Mouse (Mus musculus): ENCODE measurements around the gene Ttc7b.
A peak's percentile ranks its signal among the peaks of the same experiment; 100 is the strongest.

The Ttc7b gene

DNA sequence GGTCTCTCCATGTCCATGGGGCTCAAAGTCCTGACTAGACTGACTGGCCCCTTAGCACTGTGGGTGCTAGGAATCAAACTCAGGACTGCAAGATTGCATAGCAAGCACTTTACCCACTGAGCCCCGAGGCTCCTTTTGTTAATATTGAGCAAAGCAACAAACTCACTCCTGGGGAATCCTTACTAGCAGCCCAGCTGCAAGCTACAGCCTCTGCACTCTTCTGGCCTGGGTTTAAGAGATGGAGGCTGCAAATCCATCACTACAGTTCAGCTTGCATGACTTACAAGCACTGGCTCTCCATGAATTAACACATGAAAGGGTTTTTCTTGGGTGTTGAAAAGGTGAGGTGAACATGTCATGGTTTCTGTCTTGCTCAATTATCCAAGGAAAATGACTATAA, 142.8 kb downstream of the Ttc7b start:
- DNase-seq, result no peak

DNA sequence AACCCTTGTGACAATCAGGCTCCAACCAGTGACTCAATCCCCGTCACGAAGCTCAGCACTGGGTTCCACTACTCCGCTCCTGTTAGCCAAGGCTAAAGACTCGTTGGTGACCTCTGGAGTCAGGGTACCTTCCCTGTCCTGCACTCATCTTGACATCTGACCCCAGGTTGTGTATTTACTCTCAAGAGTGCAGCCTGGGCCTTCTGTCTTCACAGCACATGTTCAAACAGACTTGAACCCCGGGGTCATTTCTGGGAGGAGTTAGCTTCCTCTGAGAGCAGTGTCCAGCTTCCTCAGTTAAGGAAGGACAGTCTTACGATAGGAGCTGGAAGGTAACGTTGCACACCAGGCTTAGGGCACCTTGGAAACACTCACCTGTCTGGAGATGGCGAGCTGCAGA, 144.8 kb downstream of the Ttc7b start:
- no peak for DNase-seq

DNA sequence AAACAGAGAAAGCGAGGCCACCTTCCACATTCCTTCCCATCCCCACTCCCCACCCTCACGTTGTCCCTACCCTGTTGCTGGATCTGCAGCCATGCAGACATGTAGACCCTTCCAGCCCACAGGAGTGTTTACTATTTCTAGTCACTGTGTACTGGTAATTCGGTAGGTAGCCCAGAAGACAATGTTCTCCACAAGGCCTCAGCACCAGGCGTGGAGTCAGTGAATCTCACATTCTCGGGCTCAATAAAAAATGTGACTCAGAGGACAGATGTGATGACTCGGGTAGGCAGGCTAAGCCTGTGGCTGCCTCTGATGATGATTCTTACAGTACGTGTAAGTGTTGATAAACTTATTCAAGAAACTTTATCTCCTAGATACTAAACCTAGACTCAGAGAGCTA, 147.8 kb downstream of the Ttc7b start:
- no peak for DNase-seq

DNA sequence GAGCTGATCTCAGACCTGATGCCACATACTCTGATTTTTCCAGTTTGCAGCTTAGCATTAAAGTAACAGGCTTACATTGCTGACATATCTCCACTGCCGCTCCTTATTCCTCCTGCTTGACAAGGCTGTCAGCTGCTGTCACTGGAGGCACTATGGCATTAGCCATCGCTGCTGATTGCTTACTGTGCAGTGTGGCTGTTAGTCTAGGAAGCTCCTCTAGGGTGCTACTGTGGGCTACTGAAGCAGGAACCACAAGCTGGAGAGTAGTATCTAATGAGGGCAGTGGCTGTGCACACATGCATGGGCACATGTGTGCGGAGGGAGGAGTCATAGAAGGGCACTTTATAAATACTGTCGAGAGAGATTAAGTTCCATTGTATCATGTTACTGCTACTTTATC, 148.6 kb downstream of the Ttc7b start:
- DNase-seq, result no peak

DNA sequence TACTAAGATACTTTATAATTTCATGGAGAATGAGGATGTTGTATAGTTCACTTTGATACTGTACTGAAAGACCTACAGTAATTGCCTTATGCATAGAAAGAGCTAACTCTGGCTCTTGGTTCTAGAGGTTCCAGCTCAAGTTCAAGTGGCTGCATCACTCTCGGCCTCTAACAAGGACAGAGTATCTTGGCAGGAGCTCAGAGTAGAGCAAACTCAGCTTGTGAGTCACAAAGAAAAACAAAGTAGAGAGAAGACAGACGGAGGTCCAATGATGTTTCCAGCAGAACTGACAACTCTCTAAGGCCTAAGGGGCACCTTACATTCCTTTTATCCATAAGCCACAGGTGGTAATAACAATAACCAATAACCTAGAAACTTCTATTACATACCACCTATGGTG, 150.8 kb downstream of the Ttc7b start:
- no peak for DNase-seq

DNA sequence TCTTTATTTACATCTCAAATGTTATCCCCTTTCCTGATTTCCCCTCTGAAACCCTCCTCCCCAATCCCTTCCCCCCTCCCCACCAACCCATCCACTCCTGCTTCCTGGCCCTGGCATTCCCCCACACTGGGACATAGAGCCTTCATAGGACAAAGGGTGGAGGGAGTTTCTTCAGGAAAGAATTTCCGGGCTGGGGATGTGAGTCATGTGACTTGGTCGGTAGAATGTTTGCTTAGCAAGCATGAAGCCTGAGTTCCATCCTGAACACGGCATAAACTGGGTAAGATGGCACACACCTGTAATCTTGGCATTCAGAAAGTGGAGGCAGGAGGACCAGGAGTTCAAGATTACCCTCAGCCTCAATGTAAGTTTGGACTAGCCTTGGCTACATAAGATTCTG, 151.4 kb downstream of the Ttc7b start:
- DNase-seq, result no peak

DNA sequence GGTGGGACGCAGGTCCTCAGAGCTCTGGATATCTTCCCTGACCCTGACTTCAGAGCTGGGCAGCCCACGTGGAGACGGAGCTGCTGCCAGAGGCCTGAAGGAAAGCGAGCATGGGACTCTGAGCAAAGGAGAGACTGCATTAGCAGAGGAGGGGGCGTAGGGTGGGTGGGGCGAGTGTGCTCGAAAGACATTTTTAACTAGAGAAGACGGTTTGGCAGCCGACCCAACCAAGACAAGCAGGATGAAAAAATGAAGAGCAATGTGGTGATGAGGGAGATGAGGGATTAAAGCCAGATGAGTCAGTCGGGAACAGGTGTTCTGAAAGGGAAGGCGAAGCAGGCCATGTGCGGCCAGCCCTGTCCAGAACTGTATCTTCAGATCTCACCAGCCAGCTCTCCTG, 159.3 kb downstream of the Ttc7b start:
- DNase-seq, result peak; percentile 51 to 61

DNA sequence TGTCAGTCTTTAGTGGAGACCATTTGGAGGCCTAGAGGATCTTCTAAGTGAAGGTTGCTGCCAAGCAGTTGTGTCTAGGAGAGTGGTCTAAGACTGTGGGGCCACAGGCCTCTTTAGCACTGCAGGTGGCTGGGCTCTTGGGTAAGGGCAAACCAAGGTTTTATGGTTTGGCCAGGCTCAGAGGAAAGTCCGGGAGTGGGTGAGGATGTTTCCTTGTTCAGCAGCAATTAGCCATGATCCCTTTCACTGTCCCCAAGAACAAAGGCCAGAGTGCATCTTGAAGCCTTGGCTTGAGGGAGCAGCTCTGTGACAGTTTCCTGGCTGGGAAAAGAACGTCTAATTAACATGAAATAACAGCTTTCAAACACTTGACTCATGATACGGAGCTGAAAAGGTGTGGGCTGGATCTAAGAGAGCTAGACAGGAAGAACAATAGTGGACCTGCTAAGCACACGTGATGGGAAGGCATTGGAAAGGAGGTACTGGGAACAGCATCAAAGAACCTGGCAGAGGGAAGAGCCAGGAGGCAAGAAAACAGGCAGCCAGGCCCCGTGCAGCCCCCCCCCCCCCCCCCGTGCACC, 162.5 kb downstream of the Ttc7b start:
- no peak for DNase-seq

DNA sequence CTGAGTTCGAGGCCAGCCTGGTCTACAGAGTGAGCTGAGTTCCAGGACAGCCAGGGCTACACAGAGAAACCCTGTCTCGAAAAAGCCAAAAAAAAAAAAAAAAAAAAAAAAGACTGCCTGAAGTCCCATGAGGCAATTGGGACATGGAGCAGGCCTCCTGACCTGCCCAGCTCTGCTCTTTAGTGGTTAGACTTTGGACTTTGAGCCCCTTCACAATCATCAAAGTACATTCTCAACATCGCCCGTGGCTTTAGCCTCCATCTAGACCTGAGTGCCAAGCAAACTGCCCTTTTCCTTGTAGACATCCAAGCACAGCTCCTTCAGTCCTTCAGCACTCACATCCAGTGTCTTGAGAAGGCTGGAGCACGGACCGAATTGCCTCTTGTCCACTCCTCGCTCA, 164.2 kb downstream of the Ttc7b start:
- DNase-seq, result no peak

DNA sequence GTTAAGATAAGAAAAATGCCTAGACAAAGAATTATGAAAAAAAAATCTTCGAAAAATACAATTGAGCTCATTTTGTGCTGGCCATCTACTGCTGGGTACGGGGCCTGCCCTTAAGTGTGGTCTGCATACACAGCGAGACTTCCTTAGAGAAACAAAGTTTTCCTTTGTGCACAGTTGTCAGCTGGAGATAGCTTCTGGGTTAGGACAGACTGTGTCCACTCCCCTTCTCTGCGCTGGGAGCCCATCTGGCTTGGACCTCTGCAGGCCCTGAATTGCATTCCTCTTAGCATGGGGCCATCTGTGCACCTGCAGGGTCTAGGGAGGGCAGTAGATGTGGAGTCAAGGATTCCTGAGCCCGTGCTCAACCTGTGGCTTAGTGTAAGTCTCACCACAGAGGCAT, 165.1 kb downstream of the Ttc7b start:
- no peak for DNase-seq

DNA sequence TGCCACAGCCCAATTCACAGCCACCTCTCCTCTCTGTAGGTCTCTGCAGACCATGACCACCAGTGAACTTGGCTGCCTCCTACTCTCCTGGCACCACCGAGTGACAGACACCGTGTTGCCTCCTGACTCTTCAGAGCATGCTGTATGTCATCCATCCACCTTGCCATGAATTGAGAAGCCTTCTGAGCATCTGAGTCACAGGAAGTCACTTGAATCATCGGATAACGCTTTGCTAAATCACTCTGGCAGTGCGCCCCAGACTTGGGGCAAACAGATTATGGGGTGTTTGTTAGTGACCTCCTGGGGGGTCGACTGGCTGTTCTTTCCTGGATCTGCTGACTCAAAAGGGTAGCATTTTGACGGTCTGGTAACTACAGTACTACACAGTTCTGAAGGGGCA, 166.7 kb downstream of the Ttc7b start:
- peak; percentile 51 to 61 for DNase-seq

DNA sequence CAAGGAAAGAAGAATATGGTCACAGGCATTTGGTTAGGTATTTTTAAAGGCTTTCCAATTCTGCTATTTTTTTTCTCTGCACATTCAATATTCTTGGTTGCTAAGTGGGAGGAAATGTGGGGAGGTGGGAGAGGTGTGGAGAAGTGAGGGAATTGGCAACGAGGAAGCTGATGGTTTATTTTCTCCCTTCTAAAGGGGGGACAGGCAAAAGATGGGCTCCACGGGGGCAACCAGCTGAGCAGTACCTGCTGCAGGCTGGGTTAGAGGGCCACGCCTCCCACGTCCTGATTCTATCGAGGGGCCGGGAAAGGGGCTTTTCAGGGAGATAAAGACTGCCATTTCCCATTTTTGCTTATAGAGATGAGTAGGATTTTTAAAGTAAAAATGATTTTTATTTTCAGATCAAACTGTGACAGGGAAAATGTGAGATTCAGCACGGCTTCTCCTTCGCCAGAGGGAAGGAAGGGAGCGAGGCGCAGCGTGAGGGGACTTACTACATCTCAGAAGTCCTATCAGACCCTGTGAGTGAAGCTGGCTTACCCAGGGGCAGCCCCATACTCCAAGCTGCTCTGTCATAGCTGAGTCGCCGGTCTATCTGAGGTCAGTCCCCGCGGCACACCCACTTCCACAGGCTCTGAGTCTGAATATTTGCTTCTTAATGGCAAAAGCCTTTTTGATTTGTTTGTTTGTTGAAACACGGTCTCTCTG, 167.4 kb downstream of the Ttc7b start:
- no peak for DNase-seq

DNA sequence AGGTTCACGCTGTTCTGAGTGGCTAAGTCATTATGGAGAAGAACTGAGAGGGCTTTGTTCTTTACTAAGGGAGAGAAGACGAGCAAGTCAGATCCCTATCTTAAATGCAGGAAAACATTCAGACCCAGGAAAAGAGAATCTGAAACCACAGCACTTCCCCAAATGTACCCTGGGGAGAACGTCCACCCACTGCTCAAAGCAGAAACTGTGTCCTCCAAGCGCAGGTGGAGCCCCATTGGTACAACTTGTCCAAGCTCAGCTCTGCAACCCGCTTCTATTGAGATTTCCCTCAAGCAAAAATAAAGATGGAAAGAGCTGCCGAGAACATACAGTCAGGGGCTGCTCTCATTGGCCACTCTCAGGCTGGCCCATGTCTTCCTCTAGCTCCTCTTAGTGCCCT, 168.5 kb downstream of the Ttc7b start:
- DNase-seq, result no peak

DNA sequence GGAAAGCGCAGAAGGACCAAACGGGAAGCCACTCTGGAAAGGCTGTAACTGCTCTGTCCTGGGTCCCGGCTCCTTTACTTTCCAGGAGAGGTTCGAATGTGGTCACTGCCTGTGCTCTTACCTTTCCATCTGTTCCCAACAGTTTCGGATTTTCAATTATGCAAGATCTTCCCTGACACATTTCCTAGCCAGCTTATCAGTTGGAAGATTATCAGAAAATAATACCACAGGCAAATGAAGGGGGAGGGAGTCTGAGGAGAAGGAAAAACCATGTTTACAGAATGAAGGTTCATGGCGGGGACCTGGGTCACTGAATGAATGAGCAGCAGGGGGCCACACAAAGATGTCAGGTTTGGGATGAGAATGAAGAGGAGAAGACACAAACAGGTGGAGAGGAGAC, 177.1 kb downstream of the Ttc7b start:
- no peak for DNase-seq

DNA sequence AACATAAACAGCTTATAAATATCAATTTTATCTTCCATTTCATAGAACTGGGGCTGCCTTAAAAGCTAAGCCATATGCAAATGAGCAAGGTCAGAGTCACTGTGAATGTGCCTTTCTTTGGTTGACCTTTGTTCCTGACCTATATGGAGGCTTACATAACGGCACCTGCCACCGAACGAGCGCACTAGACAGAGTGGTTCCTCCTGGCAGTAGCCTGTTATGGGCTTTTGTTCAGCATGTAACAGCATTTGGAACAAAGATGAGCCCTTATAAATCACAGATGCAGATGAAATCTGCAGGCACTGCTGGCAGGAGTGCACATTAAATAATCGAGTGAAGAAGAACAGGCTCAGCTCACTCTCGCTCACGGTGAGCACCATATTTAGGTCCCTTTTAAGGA, 179.0 kb downstream of the Ttc7b start:
- DNase-seq, result no peak

DNA sequence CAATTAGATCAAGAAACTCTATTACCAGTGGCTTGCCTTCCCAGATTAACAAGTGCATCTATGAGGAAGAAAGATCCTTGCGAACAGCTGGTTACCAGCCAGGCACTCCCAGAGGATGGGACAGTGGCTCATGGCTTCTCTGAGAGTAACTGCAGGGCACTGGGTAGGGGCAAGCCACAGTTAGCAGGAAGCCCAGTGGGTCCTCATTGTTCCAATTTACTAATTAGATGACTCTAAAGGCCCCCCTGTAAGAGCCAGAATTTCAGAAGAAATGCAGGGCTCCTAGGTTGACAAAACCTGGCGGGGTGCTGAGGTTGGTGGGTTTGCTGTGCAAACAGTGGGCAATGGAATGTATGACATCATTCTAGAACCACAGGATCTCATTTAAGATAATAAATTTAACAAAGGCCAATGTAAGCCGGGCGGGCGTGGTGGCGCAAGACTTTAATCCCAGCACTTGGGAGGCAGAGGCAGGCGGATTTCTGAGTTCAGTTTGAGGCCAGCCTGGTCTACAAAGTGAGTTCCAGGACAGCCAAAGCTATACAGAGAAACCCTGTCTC, 179.6 kb downstream of the Ttc7b start:
- no peak for DNase-seq

DNA sequence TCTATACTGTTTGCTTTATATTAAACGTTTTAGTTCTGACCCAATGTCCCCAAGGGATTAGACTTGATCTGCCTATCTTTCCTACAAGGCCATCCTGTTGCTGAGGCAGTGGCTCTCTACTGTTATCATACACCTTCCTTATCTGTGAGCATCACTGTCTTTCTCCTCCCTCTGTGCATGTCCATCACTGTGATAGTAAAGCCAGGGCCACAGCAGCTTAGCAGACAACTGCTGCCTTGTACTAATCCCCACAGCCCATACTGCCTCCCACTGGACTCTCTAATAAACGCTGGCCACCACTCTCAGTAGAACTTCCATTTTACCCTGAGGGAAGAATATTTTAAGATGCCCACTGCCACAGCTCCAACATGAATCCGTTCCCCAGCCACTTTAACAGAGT, 182.6 kb downstream of the Ttc7b start:
- peak; percentile 63 to 70 for DNase-seq

DNA sequence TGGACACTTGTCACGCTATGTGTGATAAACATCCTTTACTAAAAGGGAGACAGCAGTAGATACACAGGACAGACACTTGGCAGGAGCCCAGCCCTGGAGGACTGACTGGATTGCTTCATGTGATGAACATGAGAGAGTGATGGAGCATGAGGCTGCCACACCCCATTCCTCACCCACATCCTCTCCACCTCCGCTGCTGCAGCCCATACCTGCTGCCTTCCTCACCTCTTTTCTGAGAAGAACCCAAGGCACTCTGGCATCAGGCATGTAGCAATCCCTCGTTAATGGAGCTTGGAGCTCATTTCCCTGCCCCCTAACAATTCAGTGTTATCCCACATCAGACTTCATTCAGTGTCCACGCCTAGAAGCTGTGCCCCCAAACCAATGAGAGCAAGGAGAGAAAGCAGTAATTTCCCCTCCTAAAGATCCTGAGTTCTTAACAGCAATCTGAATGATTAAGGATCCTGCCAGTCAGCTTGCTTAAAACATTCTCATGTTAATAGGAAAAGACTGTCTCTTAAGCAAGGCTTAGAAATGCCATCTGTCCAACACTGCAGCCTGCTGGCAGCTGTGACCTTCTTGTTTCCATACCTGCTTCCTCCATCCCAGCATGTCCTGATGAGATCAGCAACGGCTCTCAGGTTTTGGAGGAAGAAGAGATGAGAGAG, 183.1 kb downstream of the Ttc7b start:
- DNase-seq, result peak; percentile 65 to 79

DNA sequence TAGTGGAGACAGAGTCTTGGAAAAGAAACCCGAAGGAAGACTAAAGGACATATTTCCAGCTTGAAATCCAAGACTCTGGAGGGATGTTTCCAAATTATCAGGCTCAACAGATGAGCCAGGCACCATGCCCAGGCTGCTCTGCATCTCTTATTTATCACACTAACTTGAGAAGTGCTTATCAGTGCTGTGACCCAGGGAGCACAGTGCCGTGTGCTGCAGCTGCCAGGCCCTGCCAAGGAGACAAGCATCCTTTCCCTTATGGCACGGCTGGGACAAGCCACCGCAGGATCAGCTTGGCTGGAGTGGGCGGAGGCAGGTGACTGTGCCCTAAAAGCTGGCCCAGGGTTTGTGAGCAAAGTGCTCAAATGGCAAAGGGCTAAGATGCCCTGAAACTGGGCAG, 184.4 kb downstream of the Ttc7b start:
- peak in 1 of 2 experiments; percentile 39 for DNase-seq

DNA sequence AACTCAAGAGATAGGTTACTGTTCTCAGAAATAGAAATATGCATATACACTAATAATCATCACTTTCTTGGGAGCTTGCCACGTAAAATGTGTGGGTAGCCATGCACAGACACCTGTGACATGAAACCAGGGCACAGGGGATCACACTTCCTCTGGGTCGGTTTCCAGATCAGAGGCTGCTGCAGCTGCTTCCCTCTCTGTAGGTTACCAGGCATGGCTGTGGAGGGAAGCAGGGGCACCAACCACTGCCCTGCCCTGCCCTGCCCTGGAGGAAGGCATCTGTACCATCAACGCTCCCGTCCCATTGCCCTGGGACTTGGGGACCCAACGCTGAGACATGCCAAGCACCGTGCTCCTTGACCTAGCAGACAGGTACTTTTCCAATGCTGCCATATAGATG, 188.8 kb downstream of the Ttc7b start:
- DNase-seq, result no peak

DNA sequence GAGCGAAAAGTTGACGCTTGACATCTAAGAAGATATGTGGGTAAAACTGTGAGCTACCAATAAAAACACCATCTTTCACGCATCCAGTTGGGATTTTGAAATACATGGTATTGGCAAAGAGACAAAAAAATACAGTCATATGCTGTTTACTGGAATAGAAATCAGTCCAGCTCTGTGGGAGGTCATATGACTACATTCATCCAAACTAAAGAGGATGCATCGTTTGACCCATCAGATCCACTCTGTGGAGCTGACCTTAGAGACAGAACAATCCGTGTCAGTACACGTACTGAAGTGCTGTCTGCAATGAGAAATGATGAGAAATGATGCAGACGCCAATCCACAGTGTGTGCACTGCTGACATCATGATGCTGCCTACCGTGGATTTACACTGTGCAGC, 190.4 kb downstream of the Ttc7b start:
- no peak for DNase-seq

DNA sequence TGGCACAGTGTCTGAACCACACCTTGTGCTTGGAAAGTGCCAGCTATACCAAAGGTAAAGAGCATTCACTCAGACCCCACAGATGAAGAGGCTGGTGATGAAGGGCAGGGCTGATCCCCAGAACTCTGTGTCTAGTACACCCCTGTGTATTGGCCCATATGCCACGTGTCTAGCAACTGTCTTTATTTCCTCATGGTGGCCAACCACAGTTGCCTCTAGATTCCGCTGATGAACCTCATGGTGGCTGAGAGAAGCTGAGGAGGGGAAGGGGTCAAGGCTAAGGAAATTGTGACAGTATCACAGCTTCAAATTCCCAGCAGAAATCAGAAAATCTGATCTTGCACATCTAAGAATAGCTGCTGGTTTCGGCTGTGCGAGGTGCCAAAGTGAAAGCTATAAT, 191.6 kb downstream of the Ttc7b start:
- no peak for DNase-seq

DNA sequence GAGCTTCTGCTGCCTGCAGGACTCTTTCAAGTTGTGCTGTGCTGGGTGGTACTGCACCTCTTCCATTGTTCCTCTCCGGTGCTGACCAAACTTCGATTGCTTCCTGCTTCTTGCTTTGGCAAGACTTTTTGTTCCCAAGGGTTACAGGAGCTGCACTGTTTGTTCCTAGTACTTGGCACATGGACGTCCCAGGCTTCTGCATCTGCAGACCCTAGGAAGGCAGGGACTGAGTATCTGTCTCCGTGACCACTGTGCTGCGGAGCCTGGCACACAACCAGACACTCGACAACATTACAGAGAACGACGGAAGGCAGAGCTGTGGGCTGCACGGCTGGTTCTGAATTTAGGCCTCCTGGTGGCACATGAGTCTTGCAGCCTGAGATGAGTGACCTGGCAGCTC, 192.1 kb downstream of the Ttc7b start:
- DNase-seq, result no peak

DNA sequence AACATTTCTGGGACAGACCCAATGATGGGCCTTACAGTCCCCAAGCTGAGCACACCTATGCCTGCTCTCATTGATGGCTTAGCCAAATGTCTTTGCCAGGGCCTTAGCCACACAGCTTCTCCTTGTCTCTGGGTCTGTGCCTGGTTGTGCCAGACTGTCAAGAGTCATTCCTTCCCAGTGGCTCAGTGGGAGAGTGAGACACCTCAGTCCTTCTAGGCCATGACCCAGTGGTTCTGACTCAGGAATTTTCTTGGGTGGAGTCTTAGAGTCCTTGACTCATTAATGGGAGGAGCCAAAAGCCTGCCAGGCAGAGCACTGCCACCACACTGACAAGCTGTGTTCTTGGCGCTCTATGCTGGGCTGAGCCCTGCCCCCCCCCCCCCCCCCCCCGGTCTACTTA, 193.9 kb downstream of the Ttc7b start:
- peak; percentile 44 to 49 for DNase-seq
